Mouse (Mus musculus) thymus, adult 2 months (tissue): Measurements from ENCODE around the gene Rnf130. TPM values are rescaled to one million over a fixed set of nuclear protein-coding genes. Genes with fewer than 3 reads are reported as not detected.
A peak's percentile ranks its signal among the peaks of the same experiment; 100 is the strongest.

Experiments
- DNase-seq: peaks from one replicate; pipeline ENCODE4 v3.0.0; 2021
- H3K27ac ChIP-seq: fragments of 200-500 bp; 2 replicates; pipeline ENCODE4 v1.5.1; 2012; ENCODE audit warnings: low read length, control low read depth; ENCODE audit not compliant: control insufficient read depth, insufficient read depth
- H3K27me3 ChIP-seq: fragments of 200-500 bp; 2 replicates; pipeline ENCODE4 v1.6.1; 2012; ENCODE audit warnings: mild to moderate bottlenecking, low read length, moderate library complexity, mixed read lengths; ENCODE audit not compliant: control insufficient read depth, insufficient read depth
- H3K36me3 ChIP-seq: fragments of 200-500 bp; 2 replicates; pipeline ENCODE4 v1.6.1; 2012; ENCODE audit warnings: mild to moderate bottlenecking, low read length, moderate library complexity; ENCODE audit not compliant: control insufficient read depth, insufficient read depth
- H3K4me1 ChIP-seq: fragments of 200-500 bp; replicated peaks from 2 replicates; pipeline ENCODE4 v1.6.1; 2012; ENCODE audit warnings: low read length; ENCODE audit not compliant: control insufficient read depth, insufficient read depth
- H3K4me3 ChIP-seq: fragments of 200-500 bp; 2 replicates; pipeline ENCODE4 v1.5.1; 2012; ENCODE audit warnings: mild to moderate bottlenecking, low read length, control low read depth, moderate library complexity; ENCODE audit not compliant: control insufficient read depth, insufficient read depth
- CTCF ChIP-seq: fragments of 200-500 bp; IDR thresholded peaks from 2 replicates; pipeline ENCODE4 v1.5.1; 2012; ENCODE audit warnings: mild to moderate bottlenecking, control low read depth, low read length, moderate library complexity, borderline replicate concordance; ENCODE audit not compliant: control insufficient read depth, poor library complexity, insufficient read depth; ENCODE audit errors: extremely low read depth
- POLR2A ChIP-seq: fragments of 200-500 bp; IDR thresholded peaks from 2 replicates; pipeline ENCODE4 v1.6.1; 2012; ENCODE audit warnings: mild to moderate bottlenecking, low read length, control low read depth, moderate library complexity; ENCODE audit not compliant: control insufficient read depth, poor library complexity, insufficient read depth; ENCODE audit errors: extremely low read depth
- whole genome bisulfite sequencing: fragments of 180-500 bp; shearing (Covaris S2); methylation state at CpG from one replicate; pipeline ENCODE4 v1.1.7; 2018; 5-methylcytosine and 5-hydroxymethylcytosine counted together
- polyA plus RNA-seq: library from polyadenylated mRNA; depleted of rRNA; stranded (reverse); fragments of >200 nt; gene quantifications from 2 replicates; pipeline ENCODE4 v1.2.3, GENCODE M21; 2012; rRNA removed

Gene Rnf130
- polyA plus RNA-seq: 30.3 and 41.1 TPM in 2 replicates

DNA sequence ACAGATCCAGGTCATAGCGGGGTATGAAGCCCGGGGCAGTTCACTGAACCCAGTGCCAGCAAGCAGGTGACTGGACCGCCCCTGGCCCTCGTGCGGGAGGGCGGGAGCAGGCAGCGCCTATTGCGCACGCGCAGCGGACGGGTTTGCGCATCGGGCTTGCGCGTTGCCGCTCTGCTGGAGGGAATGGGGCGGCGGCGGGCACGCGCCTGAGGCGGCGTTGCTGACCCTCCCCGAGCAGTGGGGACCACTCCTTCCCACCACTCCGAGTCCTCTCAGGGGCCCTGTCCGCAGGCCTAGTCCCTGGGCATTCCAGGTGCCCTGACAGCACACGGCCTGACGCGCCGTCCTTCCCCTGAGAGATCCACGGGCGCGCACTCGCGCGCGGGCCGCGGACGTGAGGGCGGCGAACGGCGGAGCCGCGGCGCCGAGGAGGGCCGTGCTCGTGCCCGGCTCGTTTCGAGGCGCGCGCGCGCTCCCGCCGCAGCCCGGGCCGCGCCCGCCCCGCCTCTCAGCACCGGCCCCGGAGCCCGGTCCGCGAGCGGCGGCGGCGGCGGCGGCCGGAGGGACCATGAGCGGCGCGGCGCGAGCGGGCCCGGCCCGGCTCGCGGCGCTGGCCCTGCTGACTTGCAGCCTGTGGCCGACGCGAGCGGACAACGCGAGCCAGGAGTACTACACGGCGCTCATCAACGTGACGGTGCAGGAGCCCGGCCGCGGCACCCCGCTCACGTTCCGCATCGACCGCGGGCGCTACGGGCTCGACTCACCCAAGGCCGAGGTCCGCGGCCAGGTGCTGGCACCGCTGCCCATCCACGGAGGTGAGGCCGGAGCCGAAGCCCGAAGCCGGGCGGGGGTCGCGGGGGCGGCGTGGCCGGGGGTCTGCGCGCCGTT is at the start of gene Rnf130:
TSS of gene Rnf130 (plus strand) at position 514 of the 888 bp plus-strand sequence.
- Histone ChIP-seq H3K27ac (peak within 1 kb of the TSS; percentile 41; the same call in 1 of the 2 replicates), H3K27me3 (no peaks in the 10 kb centered on the region), H3K4me1 (peaks cover 2% of the 10 kb centered on the region; the same call in 1 of the 2 replicates), H3K4me3 (peak within 1 kb of the TSS; percentile 86), H3K36me3 (no peaks in the 10 kb centered on the region)
- peak; percentile 95 for DNase-seq
- TF ChIP-seq POLR2A: peak; percentile 36; the same call in 1 of the 2 replicates
- no peak; the same call in 1 of the 2 replicates for TF ChIP-seq CTCF
- WGBS: 5% methylated on average over 129 of the region's 129 CpGs

GRCm38 (mm10) chr11:49977963-49978568 is 47.1 kb upstream of the Rnf130 start:
- no peak for TF ChIP-seq CTCF
- TF ChIP-seq POLR2A: no peak
- Histone ChIP-seq H3K4me1 (peaks cover 29% of the 10 kb centered on the region), H3K4me3 (no peak overlapping the region), H3K27ac (no peak overlapping the region), H3K36me3 (no peaks in the 10 kb centered on the region), H3K27me3 (no peaks in the 10 kb centered on the region)
- 50% methylated on average over 10 of the region's 10 CpGs for WGBS
- DNase-seq: no peak

- no peaks in the 10 kb centered on the region for H3K36me3 ChIP-seq
- WGBS: 94% methylated on average over 8 of the region's 8 CpGs
- no peak overlapping the region for H3K27ac ChIP-seq
- DNase-seq: no peak
- H3K27me3 ChIP-seq: no peaks in the 10 kb centered on the region
- H3K4me1 ChIP-seq: peaks cover 34% of the 10 kb centered on the region
- H3K4me3 ChIP-seq: no peak overlapping the region
- TF ChIP-seq POLR2A: no peak
- no peak for TF ChIP-seq CTCF
Observed at GRCm38 (mm10) chr11:49978935-49979334, 46.2 kb upstream of the Rnf130 start.

DNA sequence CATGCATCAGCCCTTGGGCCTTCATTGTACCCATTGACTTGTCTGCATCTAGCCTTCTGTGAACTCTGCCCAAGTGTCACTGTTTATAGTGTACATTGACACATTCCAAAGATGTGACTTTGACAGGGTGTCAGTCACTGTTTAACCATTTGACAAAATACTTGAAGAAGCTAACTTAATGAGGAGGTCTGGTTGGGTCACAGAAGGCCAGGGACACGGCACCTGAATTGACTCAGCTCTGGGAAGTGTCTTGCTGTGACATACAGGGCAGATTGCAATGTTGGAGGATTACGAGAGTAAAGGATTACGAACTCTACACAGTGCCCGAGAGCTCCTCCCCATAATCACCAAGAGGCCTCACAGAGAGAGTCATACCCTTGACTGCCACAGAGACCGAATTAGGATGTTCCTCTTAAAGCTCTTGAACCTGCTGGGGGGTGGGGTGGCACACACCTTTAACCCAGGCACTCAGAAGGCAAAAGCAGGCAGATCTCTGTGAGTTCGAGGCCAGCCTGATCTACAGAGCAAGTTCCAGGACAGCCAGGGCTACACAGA is 44.4 kb upstream of the Rnf130 start:
- no peak for DNase-seq
- TF ChIP-seq POLR2A: no peak
- no peak for TF ChIP-seq CTCF
- Histone ChIP-seq H3K27ac (no peak overlapping the region), H3K36me3 (no peaks in the 10 kb centered on the region), H3K27me3 (no peaks in the 10 kb centered on the region), H3K4me1 (peaks cover 35% of the 10 kb centered on the region), H3K4me3 (no peak overlapping the region)
- WGBS: 81% methylated on average over 6 of the region's 6 CpGs

GRCm38 (mm10) chr11:49981321-49981963 is 43.7 kb upstream of the Rnf130 start:
- no peaks in the 10 kb centered on the region for H3K27me3 ChIP-seq
- DNase-seq: no peak
- peak overlapping the region; percentile 32; the same call in 1 of the 2 replicates for H3K27ac ChIP-seq
- H3K4me3 ChIP-seq: no peak overlapping the region
- no peak for TF ChIP-seq CTCF
- TF ChIP-seq POLR2A: no peak
- H3K36me3 ChIP-seq: no peaks in the 10 kb centered on the region
- peaks cover 35% of the 10 kb centered on the region for H3K4me1 ChIP-seq
- WGBS: 15% methylated on average over 7 of the region's 7 CpGs

DNA sequence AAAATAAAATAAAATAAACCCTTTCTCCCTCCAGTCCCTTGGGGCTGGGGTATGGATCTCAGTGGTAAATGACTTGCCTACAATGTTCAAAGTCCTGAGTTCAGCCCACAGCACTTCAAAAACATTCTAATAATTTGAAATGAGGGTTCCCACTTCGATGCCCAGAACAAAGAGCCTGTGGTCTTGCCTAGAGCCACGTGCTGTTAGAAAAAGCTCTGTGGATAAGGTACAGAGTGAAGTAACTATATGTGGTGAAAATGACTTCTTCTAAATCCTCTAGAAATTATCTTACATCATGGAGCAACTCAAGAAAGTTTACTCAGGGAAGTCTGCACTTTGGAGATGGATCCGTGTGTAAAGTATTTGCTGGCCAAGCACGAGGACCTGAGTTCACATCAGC is 43.1 kb upstream of the Rnf130 start:
- Histone ChIP-seq H3K27me3 (no peaks in the 10 kb centered on the region), H3K4me1 (peaks cover 35% of the 10 kb centered on the region), H3K27ac (peak overlapping the region; percentile 29; the same call in 1 of the 2 replicates), H3K36me3 (no peaks in the 10 kb centered on the region), H3K4me3 (no peak overlapping the region)
- TF ChIP-seq CTCF (no peak), POLR2A (no peak)
- no peak for DNase-seq
- 46% methylated on average over 4 of the region's 4 CpGs for WGBS
